20 mouse cellular contexts compared by ENCODE assay signal in genomic region chr1:184536311-184537200, GRCm38 (mm10).
DNase-seq lines count a peak whose midpoint lies in the region; ATAC-seq and TF ChIP-seq lines count a peak whose summit lies in the region.
"Had no signal": no experiment of that assay in that cellular context is flagged by ENCODE, and none has a peak within 500 bp of the region (broad histone marks: within the 10 kb centered on the region; RNA-seq: fewer than 3 reads in every experiment).

No protein-coding gene starts in this region.

- no peaks in the 10 kb centered on the region for H3K4me1 ChIP-seq in heart, embryonic 11.5 days (ENCODE audit: control insufficient read depth, insufficient read depth, low read length)
- 0 out of 2 replicates have a peak, but pooled peaks cover 3% of the 10 kb centered on the region for H3K4me1 ChIP-seq in liver, postnatal 0 days (ENCODE audit: insufficient read depth)
- H3K4me1 ChIP-seq in midbrain, embryonic 14.5 days (ENCODE audit: control insufficient read depth, insufficient read depth, low read length): no peaks in the 10 kb centered on the region
- H3K4me1 ChIP-seq: forebrain, embryonic 15.5 days; midbrain, embryonic 15.5 days had no signal

- no peak overlapping the region for H3K9ac ChIP-seq in heart, embryonic 11.5 days (ENCODE audit: low read depth, low read length)
- no peak overlapping the region for H3K9ac ChIP-seq in liver, postnatal 0 days (replicated peaks)
- no peak overlapping the region for H3K9ac ChIP-seq in midbrain, embryonic 14.5 days (replicated peaks; ENCODE audit: low read length)
- H3K9ac ChIP-seq: forebrain, embryonic 15.5 days; hindbrain, embryonic 14.5 days; intestine, embryonic 15.5 days; limb, embryonic 13.5 days; midbrain, embryonic 15.5 days had no signal

- no peak for ATAC-seq in heart, embryonic 11.5 days (replicated peaks; ENCODE audit: insufficient number of reproducible peaks, low FRiP score, low TSS enrichment)
- peak; percentile 64 for ATAC-seq in liver, postnatal 0 days
- no peak for ATAC-seq in midbrain, embryonic 14.5 days (ENCODE audit: low FRiP score, low TSS enrichment)
- ATAC-seq: forebrain, embryonic 15.5 days; intestine, embryonic 15.5 days; midbrain, embryonic 15.5 days had no signal

- no peaks in the 10 kb centered on the region for H3K27me3 ChIP-seq in heart, embryonic 11.5 days (ENCODE audit: control insufficient read depth, insufficient read depth, low read length)
- no peaks in the 10 kb centered on the region for H3K27me3 ChIP-seq in liver, postnatal 0 days (ENCODE audit: insufficient read depth, low read length)
- H3K27me3 ChIP-seq in midbrain, embryonic 14.5 days (ENCODE audit: control insufficient read depth, insufficient read depth, low read length): no peaks in the 10 kb centered on the region
- H3K27me3 ChIP-seq: CH12.LX; forebrain, embryonic 15.5 days; intestine, embryonic 15.5 days; midbrain, embryonic 15.5 days had no signal

- H3K27ac ChIP-seq in heart, embryonic 11.5 days (ENCODE audit: low read depth, low read length): no peak overlapping the region
- H3K27ac ChIP-seq in liver, postnatal 0 days (ENCODE audit: low read depth): peak overlapping the region; percentile 63
- H3K27ac ChIP-seq in midbrain, embryonic 14.5 days (replicated peaks; ENCODE audit: low read depth, low read length): no peak overlapping the region
- H3K27ac ChIP-seq: forebrain, embryonic 15.5 days; hindbrain, embryonic 14.5 days; intestine, embryonic 15.5 days; limb, embryonic 13.5 days; midbrain, embryonic 15.5 days; stomach, postnatal 0 days had no signal

- no peaks in the 10 kb centered on the region for H3K36me3 ChIP-seq in heart, embryonic 11.5 days (ENCODE audit: control insufficient read depth, insufficient read depth, low read length)
- H3K36me3 ChIP-seq in liver, postnatal 0 days (replicated peaks; ENCODE audit: insufficient read depth, low read length): no peaks in the 10 kb centered on the region
- H3K36me3 ChIP-seq in midbrain, embryonic 14.5 days (ENCODE audit: control insufficient read depth, insufficient read depth, low read length): no peaks in the 10 kb centered on the region
- H3K36me3 ChIP-seq: forebrain, embryonic 15.5 days; intestine, embryonic 15.5 days; limb, embryonic 13.5 days; midbrain, embryonic 15.5 days had no signal

- 76% methylated on average over 11 of the region's 11 CpGs for WGBS in heart, embryonic 11.5 days (ENCODE audit: insufficient replicate concordance)
- 59% methylated on average over 11 of the region's 11 CpGs for WGBS in liver, postnatal 0 days (ENCODE audit: insufficient replicate concordance)
- 88% methylated on average over 11 of the region's 11 CpGs for WGBS in midbrain, embryonic 14.5 days

- no peak overlapping the region for H3K4me3 ChIP-seq in heart, embryonic 11.5 days (ENCODE audit: low read depth, low read length)
- no peak overlapping the region for H3K4me3 ChIP-seq in liver, postnatal 0 days (ENCODE audit: low read depth, low read length)
- no peak overlapping the region for H3K4me3 ChIP-seq in midbrain, embryonic 14.5 days (replicated peaks; ENCODE audit: low read depth, low read length)
- H3K4me3 ChIP-seq: forebrain, embryonic 15.5 days; intestine, embryonic 15.5 days; limb, embryonic 13.5 days; midbrain, embryonic 15.5 days had no signal

- peak; percentile 15; the same call in 1 of the 2 replicates for TF ChIP-seq CTCF in liver, postnatal 0 days (IDR thresholded peaks at IDR 0.05; ENCODE audit: low read depth)

- H3K9me3 ChIP-seq in heart, embryonic 11.5 days (replicated peaks; ENCODE audit: control insufficient read depth, low read length): no peaks in the 10 kb centered on the region
- no peaks in the 10 kb centered on the region for H3K9me3 ChIP-seq in liver, postnatal 0 days (ENCODE audit: low read length)
- H3K9me3 ChIP-seq in midbrain, embryonic 14.5 days (ENCODE audit: control insufficient read depth, low read length): no peaks in the 10 kb centered on the region
- H3K9me3 ChIP-seq: forebrain, embryonic 15.5 days; intestine, embryonic 15.5 days; limb, embryonic 13.5 days; midbrain, embryonic 15.5 days had no signal

- peak; percentile 78 for TF ChIP-seq EP300 in liver, postnatal 0 days (IDR thresholded peaks at IDR 0.05; ENCODE audit: low read depth)

- DNase-seq in heart, adult 11 months: peak; percentile 77
- DNase-seq in lung, postnatal 36 days: peak; percentile 49
- DNase-seq in lung, postnatal 10 days: no peak
- no peak for DNase-seq in liver, postnatal 0 days
- no peak for DNase-seq in kidney, postnatal 25 days
- no peak for DNase-seq in right cerebral cortex, postnatal 4 days
- DNase-seq in midbrain, embryonic 14.5 days: no peak
- DNase-seq: adrenal gland, postnatal 14 days; cerebellum, adult 9-10 months; heart, postnatal 10 days; lung, postnatal 14 days; thymus, postnatal 14 days had no signal

- H3K4me2 ChIP-seq in heart, embryonic 11.5 days: no peak overlapping the region
- no peak overlapping the region for H3K4me2 ChIP-seq in liver, postnatal 0 days (ENCODE audit: low read depth, low read length)
- H3K4me2 ChIP-seq in midbrain, embryonic 14.5 days (ENCODE audit: low read length): no peak overlapping the region
- H3K4me2 ChIP-seq: forebrain, embryonic 15.5 days; hindbrain, embryonic 14.5 days; intestine, embryonic 15.5 days; limb, embryonic 13.5 days; midbrain, embryonic 15.5 days had no signal

Comparison
In these comparisons a context has a peak if more than half of its experiments do, and no peak if none do; other contexts are left out.
1. DNase-seq: peak in heart, adult 11 months (single experiment) and lung, postnatal 36 days (single experiment); none in lung, postnatal 10 days (single experiment), liver, postnatal 0 days (single experiment), kidney, postnatal 25 days (0 of 2), right cerebral cortex, postnatal 4 days (single experiment) and midbrain, embryonic 14.5 days (single experiment).